Mouse (Mus musculus): ENCODE results near the gene Hilpda.

DNA sequence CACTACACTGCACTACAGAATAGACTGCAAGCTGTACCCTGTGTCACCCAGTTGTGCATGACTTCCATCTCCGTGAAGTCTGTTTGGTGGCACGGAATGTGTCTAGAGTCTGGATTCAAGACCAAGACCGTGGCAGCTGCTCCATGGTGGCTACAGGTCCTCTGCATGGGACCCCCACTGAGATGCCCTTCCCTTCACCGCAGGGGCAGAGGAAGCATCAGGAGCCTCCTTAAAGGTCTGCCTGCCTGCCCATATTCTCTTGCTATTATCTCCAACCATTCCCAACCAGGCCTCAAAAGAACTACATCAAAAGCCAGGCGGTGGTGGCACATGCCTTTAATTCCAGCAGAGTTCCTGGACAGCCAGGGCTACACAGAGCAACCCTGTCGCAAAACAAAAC is 41.9 kb upstream of the Hilpda start:
- TF ChIP-seq MAX (IDR thresholded peaks at IDR 0.05), result no peak
- no peak for TF ChIP-seq CTCF (IDR thresholded peaks at IDR 0.05; ENCODE audit: control insufficient read depth, insufficient read depth, insufficient read length)
- no peak for TF ChIP-seq USF1 (IDR thresholded peaks at IDR 0.05; ENCODE audit: low read depth)
- TF ChIP-seq MYOG (IDR thresholded peaks at IDR 0.05; ENCODE audit: control insufficient read depth, extremely low read depth, insufficient read length), result no peak
- no peak for TF ChIP-seq MYOD1 (IDR thresholded peaks at IDR 0.05; ENCODE audit: control insufficient read depth, insufficient read length, low read depth)
- no peak for TF ChIP-seq FOSL1 (IDR thresholded peaks at IDR 0.05; ENCODE audit: insufficient read depth, low read length, poor library complexity, severe bottlenecking)
- TF ChIP-seq CEBPB (IDR thresholded peaks at IDR 0.05; ENCODE audit: low read depth), result no peak

Data from C2C12 (cell line).